Comparison of ENCODE assay signal across 21 mouse cellular contexts in the genomic region with DNA sequence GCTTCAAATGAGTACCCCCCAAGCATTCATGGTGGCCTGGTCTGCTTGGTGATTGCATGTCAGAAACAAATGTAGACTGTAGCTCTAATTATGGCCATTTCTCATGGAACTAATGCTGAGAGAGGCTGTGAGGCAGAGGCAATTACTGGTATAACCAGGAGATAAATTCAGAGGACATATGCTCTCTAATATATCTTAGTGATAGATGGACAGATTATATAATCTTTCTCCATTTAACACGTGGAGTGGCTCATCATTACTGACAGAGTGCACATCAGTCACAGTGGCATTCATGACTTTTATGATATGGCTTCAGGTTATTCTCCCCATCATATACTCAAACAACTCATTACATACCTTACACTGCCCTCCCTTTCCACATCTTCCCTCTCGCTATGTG.
"Had no signal": no experiment of that assay in that cellular context is flagged by ENCODE, and none has a peak within 500 bp of the region (broad histone marks: within the 10 kb centered on the region; RNA-seq: fewer than 3 reads in every experiment).

No protein-coding gene starts in this region.

- ATAC-seq: forebrain, embryonic 15.5 days; forebrain, postnatal 0 days; intestine, embryonic 16.5 days had no signal

- H3K4me2 ChIP-seq: forebrain, embryonic 15.5 days; heart, embryonic 11.5 days; heart, embryonic 13.5 days; heart, embryonic 15.5 days; hindbrain, embryonic 15.5 days; kidney, embryonic 15.5 days; limb, embryonic 13.5 days; limb, embryonic 15.5 days had no signal

- H3K4me1 ChIP-seq: forebrain, embryonic 15.5 days; heart, embryonic 15.5 days; hindbrain, embryonic 15.5 days; limb, embryonic 15.5 days had no signal

- H3K9me3 ChIP-seq: forebrain, embryonic 15.5 days; heart, embryonic 13.5 days; heart, embryonic 15.5 days; hindbrain, embryonic 15.5 days; kidney, embryonic 15.5 days; limb, embryonic 13.5 days; limb, embryonic 15.5 days had no signal

- H3K27me3 ChIP-seq: forebrain, embryonic 15.5 days; heart, embryonic 13.5 days; heart, embryonic 15.5 days; hindbrain, embryonic 15.5 days; kidney, embryonic 15.5 days; limb, embryonic 13.5 days; limb, embryonic 15.5 days had no signal

- H3K4me3 ChIP-seq: forebrain, embryonic 15.5 days; heart, adult 2 months; heart, embryonic 13.5 days; heart, embryonic 15.5 days; hindbrain, embryonic 15.5 days; kidney, embryonic 15.5 days; limb, embryonic 13.5 days; limb, embryonic 15.5 days had no signal

- H3K9ac ChIP-seq: forebrain, embryonic 15.5 days; forebrain, postnatal 0 days; heart, embryonic 13.5 days; heart, embryonic 15.5 days; hindbrain, embryonic 15.5 days; kidney, embryonic 15.5 days; limb, embryonic 13.5 days; limb, embryonic 15.5 days had no signal

- H3K27ac ChIP-seq: forebrain, embryonic 15.5 days; heart, embryonic 13.5 days; heart, embryonic 15.5 days; hindbrain, embryonic 15.5 days; kidney, embryonic 15.5 days; kidney, postnatal 0 days; limb, embryonic 13.5 days; limb, embryonic 15.5 days had no signal

- H3K36me3 ChIP-seq: forebrain, embryonic 15.5 days; heart, embryonic 13.5 days; heart, embryonic 15.5 days; hindbrain, embryonic 15.5 days; kidney, embryonic 15.5 days; limb, embryonic 13.5 days; limb, embryonic 15.5 days had no signal

- DNase-seq: forebrain, postnatal 0 days; gastrocnemius, postnatal 14 days; gastrocnemius, postnatal 36 days; heart, adult 11 months; heart, adult 2 months; heart, postnatal 14 days; kidney, adult 11 months; kidney, postnatal 14 days; layer of hippocampus, adult 9-11 months; layer of hippocampus, postnatal 36 days; left cerebral cortex, postnatal 4 days had no signal
